Mouse (Mus musculus) neural tube, embryonic 10.5 days (tissue): ENCODE data around the gene Ssbp4.
A peak's percentile ranks its signal among the peaks of the same experiment; 100 is the strongest.
"Not testable (repeated sequence)": the region's sequence is repeated elsewhere in the genome, so short reads cannot be mapped to it uniquely, and the experiment has no call there.

Experiments
- DNase-seq: peaks from one replicate; pipeline ENCODE4 v3.0.0-alpha.2; 2017; ENCODE audit warnings: low spot score; ENCODE audit errors: extremely low spot score

The Ssbp4 gene

DNA sequence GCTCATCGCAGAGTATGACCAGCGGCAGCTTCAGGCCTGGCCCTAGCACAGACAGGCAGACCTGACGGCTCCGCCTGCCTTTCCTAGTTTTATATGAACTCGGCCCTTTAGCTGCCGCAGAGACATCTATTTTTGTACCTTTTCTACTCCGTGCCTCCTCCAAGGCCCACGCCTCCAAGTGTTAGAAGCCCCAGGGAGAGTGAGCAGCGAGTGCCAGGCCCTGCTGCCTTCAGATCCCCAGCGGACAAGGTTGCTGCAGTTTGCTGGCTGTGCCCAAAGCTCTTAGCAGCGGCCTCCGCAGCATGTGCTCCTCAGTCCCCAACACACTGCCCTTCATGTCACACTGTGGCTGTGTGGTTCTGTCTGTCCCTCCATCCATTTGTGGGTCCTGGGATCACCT, 17.1 kb downstream of the Ssbp4 start:
- no peak for DNase-seq

DNA sequence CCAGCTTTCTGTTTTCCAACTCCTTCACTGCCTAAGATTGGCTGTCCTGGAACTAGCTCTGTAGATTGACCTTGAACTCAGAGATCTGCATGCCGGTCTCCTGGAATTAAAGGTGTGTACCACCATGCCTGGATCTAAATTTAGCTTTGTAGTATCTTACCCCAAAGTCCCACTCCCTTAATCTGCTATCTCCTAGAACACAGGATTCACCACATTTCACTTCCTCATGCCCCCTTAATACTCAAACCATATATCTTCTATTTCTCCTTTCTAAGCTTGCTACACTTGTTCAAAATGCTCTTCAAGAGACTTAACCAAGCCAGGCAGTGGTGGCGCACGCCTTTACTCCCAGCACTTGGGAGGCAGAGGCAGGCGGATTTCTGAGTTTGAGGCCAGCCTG, 20.7 kb downstream of the Ssbp4 start:
- not testable (repeated sequence) for DNase-seq

DNA sequence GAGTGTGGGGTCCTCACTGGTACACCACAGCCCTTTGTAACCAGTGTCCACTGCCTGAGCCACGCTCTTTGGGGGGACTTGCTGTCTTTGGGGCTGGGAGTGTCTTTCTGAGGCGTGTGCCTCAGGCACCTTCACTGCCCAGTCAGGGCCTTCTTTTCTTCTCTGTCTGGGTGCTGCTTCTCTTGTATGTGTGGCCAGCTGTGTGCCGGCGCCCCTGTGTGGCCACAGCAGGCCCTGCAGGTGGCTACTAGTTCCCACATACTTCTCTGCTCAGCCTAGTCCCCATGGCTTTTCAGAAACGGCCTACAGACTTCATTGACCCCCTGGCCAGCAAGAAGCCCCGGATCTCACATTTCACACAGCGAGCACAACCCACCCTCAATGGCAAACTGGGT, 23.4 kb downstream of the Ssbp4 start:
- DNase-seq, result peak; percentile 40

DNA sequence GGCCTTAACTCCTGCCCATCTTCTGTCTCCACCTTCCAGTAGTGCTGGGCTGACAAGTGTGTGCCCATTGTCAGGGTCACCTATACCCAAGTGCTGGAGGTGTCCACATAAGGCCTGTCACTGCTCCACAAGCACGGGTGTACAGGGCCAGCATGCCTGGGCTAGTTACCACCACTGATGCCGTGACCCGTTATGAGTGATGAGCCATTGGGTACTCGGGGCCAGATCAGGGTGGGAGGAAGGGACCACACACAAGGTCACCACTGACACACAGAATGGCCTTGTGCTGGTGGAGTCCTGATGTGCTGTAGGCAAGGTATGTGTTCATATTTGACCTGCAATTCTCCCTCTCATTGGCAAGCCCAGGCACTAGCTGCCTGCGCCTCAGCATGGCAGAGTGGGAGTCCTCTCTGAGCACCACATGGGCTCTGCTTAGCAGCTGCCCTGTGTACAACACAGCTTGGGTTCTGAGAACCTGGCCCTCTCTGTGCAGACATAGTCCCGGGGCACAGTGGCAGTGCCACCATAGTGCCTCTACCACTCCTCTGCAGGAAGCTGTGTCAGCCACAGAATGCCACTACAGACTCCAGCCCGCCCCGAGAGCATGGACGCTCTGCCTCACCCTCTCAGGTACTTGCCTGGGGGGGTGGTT, 23.9 kb downstream of the Ssbp4 start:
- DNase-seq, result no peak

DNA sequence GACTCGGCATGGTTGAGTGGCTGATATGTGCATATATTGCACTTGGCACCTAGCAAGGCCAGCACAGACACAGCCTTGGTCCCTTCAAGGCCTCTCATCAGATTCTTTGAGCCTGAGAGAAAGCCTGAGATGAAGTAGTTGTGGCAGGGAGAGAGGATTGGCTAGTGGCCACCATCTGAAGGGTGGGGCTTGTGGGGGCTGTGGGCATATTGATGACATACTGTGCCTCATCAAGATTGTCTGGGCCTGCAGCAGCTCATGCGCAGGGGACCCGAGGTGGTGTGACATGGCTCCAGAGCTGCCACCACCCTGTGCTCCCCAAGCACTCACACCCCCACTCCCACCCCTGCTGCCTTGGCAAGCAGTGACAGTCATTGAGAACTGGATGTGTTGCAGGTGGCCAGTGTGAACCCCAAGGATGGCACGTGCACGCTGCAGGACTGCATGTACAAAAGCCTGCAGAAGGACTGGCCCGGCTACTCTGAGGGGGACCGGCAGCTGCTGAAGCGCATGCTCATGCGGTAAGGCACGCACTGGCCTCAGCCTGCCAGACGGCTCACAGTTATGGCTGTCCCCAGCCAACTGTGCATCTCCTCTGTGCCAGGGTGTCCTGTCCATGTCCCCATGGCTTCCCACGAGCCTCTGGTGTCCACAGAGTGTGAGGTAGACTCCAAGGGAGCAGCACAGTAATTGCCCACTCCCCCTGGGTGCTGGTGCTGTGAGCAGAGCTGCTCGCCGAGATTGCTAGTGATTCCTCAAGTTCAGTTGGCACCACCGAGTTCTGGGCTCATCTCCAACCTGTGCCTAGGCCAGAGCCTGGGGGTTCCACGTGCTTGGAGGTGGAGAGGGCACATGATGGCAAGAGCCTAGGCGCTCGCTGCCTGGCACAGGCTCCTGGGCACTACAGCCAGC, 24.9 kb downstream of the Ssbp4 start:
- DNase-seq, result no peak

DNA sequence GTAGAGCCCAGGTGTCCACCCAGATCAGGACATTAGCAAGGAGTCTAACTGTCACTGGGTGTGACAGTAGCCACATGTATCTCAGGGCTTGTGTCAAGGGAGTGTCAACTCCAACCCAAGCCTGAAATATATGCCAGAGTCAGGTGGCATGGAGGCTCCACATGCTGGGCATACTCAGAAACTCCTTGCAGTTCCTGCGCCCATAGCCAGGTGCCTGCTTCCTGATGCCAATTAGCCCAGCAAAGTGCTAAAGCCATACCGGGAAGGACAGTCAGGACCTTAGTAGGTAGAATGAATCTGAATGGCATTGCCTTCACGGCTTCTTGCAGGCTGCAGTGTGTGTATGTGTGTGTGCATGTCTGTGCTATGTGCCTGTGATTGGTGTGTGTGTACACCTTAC, 31.5 kb downstream of the Ssbp4 start:
- DNase-seq, result no peak

DNA sequence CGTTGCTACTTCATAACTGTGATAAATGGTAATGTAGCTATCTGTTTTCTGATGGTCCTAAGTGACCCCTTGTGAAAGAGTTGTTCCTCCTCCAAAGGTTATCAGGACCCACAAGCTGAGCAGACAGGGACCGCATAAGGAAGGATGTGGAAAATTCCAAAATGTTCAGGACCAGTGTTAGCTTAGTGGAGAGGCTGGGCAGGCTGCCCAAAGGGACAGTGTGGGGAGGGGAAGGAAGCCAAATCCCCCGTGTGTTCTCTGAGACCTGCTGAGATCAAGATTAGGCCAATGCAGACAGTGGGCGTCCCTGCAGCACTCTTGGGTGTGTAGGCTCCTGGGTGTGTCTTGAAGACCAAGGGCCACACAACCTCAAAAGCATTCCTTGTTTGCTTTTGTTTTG, 33.8 kb downstream of the Ssbp4 start:
- DNase-seq, result no peak

DNA sequence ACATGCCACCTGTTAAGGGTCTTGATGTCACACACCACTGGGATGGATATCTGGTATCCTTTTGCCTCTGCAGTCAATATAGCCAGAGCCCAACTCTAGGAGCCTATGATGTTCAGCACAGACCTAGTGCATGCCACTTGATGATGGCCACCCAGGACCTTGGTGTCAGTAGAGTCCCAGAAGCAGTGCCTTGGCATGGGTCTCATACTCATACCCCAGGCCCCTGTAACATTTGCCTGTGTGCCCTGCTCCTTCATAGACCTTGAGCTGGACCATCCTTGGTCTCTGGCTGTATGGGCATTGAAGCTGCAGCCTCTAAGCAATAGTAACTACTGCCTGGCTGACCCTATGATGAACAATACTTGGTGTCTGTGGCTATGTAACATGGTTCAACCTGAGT, 34.4 kb downstream of the Ssbp4 start:
- no peak for DNase-seq

DNA sequence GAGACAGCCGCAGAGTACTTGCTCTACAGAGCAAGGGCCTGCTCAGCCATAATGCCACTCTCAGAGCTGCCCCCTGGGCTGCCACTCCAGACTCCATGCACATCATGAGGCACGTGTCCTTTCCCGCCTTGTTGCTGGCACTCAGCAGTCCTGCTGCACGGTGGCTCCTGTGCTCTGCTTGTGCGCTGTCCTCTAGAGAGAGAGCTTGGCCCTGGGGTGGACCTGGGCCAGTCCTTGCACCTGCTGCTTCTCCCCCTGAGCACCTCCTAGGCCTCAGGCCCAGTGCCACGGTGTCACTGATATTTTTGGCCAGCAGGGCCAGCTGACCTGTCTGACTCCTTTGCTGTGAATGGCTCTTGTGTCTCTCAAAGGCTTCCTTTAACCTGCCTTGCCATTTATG, 37.7 kb downstream of the Ssbp4 start:
- DNase-seq, result no peak

DNA sequence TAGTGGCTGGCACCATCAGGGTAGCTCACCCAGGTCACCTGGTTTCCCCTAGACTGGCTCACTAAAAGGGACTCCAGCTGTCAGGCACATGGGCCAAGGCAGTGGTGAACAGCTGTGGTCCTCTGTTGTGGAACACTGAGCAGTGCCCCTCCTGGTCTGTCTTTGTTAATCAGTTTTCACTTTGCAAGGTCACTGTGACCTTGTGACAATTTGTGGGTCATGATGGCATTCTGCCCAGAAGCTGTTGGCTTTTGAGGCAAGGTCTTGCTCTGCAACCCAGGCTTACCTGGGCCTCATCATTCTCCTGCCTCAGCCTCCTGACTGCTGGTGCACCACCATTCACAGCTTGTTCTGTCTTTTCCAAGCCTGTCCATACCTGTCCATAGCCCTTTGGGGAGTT, 38.3 kb downstream of the Ssbp4 start:
- no peak for DNase-seq

DNA sequence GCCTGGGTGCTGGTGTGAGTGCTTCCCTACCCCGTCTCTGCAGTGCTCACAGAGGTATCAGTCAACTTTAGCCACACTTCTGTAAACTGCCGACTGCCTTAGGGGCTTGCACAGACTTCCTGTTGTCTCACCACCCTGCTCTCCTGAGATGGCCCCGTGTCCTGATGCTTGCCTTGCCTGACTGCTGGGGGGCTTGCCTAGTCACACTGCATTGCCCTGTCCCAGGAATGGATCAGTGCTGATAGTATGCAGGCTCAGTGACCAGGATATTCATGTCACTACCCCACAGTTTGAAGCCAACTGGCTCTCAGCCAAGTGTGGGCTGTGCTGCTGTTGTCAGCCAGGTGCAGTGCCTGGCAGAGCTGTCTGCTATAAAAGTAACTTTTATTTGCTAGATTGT, 43.1 kb downstream of the Ssbp4 start:
- no peak for DNase-seq

DNA sequence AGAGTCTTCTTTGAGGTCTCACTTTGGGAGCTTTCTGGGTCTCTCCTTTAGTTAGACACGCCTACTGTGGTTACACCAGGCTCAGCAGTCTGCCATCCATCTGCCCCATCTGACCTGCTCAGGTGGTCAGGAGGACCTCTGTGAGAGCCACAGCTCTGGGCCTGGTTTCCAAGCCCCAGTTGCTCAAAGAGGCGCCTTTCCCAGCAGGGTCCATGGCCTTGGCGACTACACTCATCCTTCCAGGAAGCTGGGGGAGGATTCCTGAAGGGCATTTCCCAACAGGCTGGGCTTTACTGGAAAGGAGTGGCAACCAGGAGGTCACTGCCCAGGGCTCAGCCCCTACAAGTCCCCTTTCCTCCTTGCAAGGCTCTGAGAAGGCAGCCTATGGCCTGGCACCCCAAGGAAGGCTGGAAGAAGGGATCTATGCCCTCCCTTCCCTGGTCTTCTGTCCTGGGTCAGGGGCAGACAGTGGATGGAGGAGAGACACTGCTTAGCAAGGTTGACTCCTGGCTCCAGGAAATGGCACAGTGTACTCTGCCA, 43.9 kb downstream of the Ssbp4 start:
- DNase-seq, result no peak

DNA sequence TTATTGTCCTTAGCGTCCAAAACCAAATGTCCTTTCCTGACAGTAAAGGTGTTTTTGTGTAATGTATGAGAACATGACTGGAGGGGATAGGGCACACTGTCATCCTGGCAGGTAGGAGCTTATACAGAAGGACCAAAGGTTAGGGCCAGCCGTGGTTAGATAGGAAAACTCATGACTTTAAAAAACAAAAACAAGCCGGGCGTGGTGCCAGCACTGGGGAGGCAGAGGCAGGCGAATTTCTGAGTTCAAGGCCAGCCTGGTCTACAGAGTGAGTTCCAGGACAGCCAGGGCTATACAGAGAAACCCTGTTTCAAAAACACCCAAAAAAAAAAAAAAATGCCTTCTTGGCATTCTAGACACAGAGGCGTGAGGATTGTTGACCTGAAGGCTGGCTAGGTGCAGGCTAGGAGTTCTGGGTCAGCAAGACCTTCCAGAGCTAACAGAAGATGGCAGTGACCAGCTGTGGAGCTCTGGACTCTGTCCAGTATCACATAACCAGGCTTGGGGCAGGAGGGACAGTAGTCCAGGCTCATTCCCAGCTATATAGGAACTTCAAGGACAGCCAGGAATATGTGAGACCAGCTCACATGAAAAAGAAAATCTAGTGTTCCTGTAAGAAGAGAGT, 44.8 kb downstream of the Ssbp4 start:
- no peak for DNase-seq

DNA sequence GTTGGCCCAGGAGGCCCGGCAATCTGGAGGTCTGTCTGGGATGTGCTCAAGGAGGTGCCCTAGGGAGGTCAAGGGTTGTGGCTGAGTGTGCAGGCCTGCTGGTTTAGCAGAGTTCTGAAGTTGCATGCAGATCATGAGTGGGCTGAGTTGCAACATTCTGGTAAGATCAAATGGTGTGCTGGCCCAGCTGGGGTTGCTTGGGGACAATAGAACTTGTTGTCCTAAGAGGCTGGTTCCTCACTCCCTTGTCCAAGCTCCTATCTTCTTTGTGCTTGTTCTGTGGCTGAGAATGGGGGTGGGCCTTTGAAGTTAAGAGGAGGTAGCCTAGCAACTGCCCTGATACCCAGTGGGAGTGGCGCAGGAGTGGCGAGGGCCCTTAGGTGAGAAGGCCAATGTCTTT, 45.9 kb downstream of the Ssbp4 start:
- DNase-seq, result no peak

DNA sequence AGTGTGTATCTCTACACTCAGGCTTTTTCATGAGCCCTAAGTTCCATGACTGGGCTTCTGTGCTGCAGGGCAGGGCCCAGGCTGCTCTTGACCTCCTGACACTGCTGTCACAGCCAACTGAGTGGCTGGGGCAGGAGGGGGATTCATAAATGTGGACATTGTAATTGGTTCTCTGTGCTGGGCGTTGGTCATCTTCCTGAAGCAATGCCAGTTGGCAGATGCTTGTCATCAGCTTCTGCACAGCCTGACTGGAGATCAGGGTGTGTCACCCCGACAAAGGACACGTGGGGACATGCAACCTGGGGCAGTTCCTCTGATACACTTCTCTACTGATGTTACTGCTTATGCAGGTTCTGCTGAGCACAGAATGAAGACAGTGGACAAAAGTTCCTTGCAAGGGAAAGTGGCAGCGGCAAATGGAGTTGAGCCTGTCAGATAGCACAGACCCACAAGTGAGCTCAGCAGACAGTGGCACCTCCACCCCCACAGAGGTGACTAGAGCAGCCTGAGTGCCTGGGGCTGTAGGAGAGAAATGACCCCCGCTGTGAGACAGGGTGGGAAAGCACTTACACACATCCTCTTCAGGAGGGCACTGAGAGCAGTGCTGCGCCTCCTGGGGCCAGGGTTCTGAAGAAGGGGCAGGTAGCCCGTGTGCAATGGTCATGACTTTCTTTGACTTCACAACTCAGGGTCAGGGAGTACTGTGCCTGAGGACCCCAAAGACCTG, 46.7 kb downstream of the Ssbp4 start:
- no peak for DNase-seq

DNA sequence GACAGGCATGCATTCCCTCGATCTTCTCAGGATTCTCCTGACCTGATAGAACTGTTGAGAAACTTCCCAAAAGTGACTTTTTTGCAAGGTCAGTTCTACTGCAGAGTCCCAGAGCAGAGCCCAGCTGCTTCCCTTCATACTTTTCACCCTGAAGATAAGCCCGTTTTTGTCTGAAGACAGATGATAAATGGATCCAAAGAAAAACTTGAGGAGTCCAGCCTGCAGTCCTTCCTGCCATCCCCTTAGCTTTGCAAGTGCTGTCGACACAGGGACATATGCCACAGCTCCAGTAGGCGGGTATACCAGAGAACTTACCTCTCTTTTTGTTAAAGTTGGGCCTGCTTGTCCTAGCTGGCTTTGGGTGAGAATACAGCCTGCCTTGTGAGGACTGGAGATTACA, 47.3 kb downstream of the Ssbp4 start:
- DNase-seq, result no peak

DNA sequence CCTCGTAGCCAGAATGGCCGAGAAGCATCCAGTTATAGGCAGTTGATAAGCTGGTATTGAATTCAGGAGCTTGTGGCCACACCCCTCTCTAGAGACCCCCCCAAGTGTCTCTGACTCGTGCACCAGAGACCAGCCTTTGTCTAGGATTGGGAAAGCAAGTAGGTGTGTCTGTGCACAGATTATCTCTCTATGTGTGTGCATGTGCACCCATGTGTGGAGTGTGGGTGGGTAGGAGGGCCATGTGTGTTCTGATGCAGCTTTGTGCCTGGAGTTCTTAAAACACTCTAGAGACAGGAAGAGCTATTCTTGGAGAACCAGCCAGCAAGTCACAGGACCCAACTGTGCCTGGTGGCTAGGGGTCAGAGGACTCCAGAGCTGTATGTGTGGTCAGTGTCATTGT, 48.1 kb downstream of the Ssbp4 start:
- DNase-seq, result no peak

DNA sequence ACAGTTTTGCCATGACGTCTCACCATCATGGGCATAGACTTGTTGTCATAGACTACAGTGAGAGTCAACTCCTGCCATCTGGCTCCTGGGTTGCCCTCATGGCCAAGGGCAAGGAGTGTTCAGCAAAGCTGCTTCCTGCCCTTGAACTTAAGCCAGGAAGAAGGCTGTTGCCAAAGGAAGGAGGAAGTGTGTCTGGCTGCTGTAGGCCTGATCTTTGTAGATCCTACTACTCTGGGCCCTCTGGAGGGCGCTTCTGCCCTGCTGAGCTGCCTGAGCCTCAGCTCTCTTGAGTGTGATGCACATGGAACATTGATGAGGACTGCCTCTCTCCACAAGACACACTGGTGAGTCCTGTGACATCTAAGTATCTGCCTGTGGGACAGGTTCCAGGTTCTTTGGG, 48.6 kb downstream of the Ssbp4 start:
- DNase-seq, result no peak

DNA sequence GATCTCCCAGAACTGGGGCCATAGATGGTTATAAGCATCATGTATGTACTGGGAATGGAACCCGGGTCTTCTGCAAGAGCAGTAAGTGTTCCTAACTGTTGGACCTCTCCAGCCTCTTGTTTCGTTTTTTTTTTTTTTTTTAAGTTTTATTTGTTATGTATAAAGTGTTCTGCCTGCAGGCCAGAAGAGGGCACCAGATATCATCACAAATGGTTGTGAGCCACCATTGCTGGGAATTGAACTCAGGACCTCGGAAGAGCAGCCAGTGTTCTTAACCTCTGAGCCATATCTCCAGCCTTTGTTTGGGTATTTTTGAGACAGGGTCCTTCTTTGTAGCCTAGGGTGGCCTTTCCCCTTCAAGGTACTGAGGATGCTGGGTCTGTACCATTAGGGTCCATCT, 49.7 kb downstream of the Ssbp4 start:
- DNase-seq, result no peak

DNA sequence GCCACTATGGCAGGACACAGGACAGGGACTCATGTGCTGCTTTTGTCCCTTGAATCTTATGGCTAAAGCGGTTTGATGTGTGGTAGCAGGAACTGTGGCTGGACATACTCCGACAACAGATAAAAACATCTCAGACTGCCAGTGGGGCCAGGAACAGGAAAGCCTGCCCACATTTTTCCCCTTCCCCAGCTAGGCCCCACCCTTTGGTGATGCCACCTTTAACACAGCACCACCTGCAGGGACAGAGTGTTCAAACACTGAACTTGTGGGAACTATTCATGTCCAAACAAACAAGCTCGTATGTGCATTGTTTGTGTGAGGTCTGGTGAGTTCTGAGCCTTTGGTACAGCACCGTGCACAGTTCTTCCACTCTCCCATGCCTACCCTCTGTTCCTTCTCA, 50.3 kb downstream of the Ssbp4 start:
- DNase-seq, result no peak

DNA sequence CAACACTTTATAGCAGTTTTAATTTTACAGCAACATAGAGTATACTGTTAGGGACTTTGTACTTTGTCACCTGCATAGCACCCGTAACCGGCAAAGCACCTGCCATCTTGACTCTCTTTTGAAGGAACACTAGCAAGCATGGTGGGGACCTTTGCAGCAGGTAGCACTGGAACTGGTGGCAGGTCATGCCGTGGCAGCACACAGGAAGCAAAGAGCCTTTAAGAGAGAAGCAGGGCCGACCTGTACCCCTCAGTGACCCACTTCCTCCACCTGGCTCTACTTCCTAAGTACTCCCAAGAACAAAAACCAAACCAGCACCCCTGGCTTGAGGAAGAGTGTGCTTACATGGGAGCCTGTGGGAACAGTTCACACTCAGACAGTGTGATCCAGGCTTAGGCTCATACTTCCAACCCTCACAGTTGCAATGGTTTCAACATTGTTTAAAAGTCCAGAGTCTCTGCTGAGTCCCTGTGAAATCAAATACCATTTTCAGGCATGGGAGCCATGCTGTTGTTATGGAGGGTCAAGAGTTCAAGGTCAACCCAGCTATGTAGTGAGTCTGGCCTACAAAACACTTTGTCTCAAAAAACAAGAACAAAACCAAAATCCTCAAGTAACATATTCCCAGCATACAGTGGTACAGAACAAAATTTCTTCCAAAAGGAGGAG, 53.5 kb downstream of the Ssbp4 start:
- DNase-seq, result no peak
